Mouse (Mus musculus): ENCODE data around the gene Padi2. TPM values are rescaled to one million over a fixed set of nuclear protein-coding genes. Genes with fewer than 3 reads are reported as not detected.

Gene Padi2
- total and polyA plus RNA-seq, 3 experiments, result 0.21 to 0.82 TPM; not detected in 1

GRCm38 (mm10) chr4:140878655-140879054, 27.5 kb upstream of the Padi2 start:
- H3K27me3 ChIP-seq (ENCODE audit: insufficient read depth, low read length), result peaks cover 3% of the 10 kb centered on the region; the same call in 1 of the 2 replicates
- DNase-seq (ENCODE audit: low spot score) (no peak), ATAC-seq (ENCODE audit: extremely low read depth, insufficient number of reproducible peaks, low FRiP score, poor library complexity, severe bottlenecking) (no peak)
- no peak overlapping the region for H3K4me3 ChIP-seq (ENCODE audit: low read depth, low read length)
- TF ChIP-seq TAL1 (conservative IDR thresholded peaks at IDR 0.05; ENCODE audit: low read depth, low read length) (no peak), GATA1 (IDR thresholded peaks at IDR 0.05; ENCODE audit: borderline replicate concordance, low read length) (no peak), CTCF (IDR thresholded peaks at IDR 0.05; ENCODE audit: low read depth, low read length) (no peak)
- peaks cover 8% of the 10 kb centered on the region for H3K9me3 ChIP-seq (replicated peaks)
- no peaks in the 10 kb centered on the region for H3K4me1 ChIP-seq (ENCODE audit: insufficient read depth, low read depth, low read length)
- no peaks in the 10 kb centered on the region for H3K36me3 ChIP-seq (replicated peaks)

GRCm38 (mm10) chr4:140879116-140879515, 27.0 kb upstream of the Padi2 start:
- Histone ChIP-seq H3K4me1 (ENCODE audit: insufficient read depth, low read depth, low read length) (no peaks in the 10 kb centered on the region), H3K27me3 (ENCODE audit: insufficient read depth, low read length) (peaks cover 3% of the 10 kb centered on the region; the same call in 1 of the 2 replicates), H3K9me3 (replicated peaks) (peaks cover 8% of the 10 kb centered on the region), H3K36me3 (replicated peaks) (no peaks in the 10 kb centered on the region), H3K4me3 (ENCODE audit: low read depth, low read length) (no peak overlapping the region)
- ATAC-seq (ENCODE audit: extremely low read depth, insufficient number of reproducible peaks, low FRiP score, poor library complexity, severe bottlenecking), result no peak
- no peak for DNase-seq (ENCODE audit: low spot score)
- TF ChIP-seq CTCF (IDR thresholded peaks at IDR 0.05; ENCODE audit: low read depth, low read length), result no peak
- TF ChIP-seq POLR2AphosphoS5 (IDR thresholded peaks at IDR 0.05; ENCODE audit: insufficient replicate concordance, low read depth, low read length), result no peak
- no peak for TF ChIP-seq GATA2 (IDR thresholded peaks at IDR 0.05; ENCODE audit: borderline replicate concordance, low read depth, low read length)
- TF ChIP-seq GATA1 (IDR thresholded peaks at IDR 0.05; ENCODE audit: borderline replicate concordance, low read length), result no peak
- no peak for TF ChIP-seq TAL1 (conservative IDR thresholded peaks at IDR 0.05; ENCODE audit: low read depth, low read length)

GRCm38 (mm10) chr4:140879739-140880138, 26.4 kb upstream of the Padi2 start:
- Histone ChIP-seq H3K4me3 (ENCODE audit: low read depth, low read length) (no peak overlapping the region), H3K27me3 (ENCODE audit: insufficient read depth, low read length) (peaks cover 3% of the 10 kb centered on the region; the same call in 1 of the 2 replicates), H3K4me1 (ENCODE audit: insufficient read depth, low read depth, low read length) (no peaks in the 10 kb centered on the region), H3K9me3 (replicated peaks) (peaks cover 9% of the 10 kb centered on the region), H3K36me3 (replicated peaks) (no peaks in the 10 kb centered on the region)
- no peak for DNase-seq (ENCODE audit: low spot score)
- no peak for ATAC-seq (ENCODE audit: extremely low read depth, insufficient number of reproducible peaks, low FRiP score, poor library complexity, severe bottlenecking)
- TF ChIP-seq CTCF (IDR thresholded peaks at IDR 0.05; ENCODE audit: low read depth, low read length) (no peak), POLR2AphosphoS5 (IDR thresholded peaks at IDR 0.05; ENCODE audit: insufficient replicate concordance, low read depth, low read length) (no peak), TAL1 (conservative IDR thresholded peaks at IDR 0.05; ENCODE audit: low read depth, low read length) (no peak), GATA1 (IDR thresholded peaks at IDR 0.05; ENCODE audit: borderline replicate concordance, low read length) (no peak), GATA2 (IDR thresholded peaks at IDR 0.05; ENCODE audit: borderline replicate concordance, low read depth, low read length) (no peak)

GRCm38 (mm10) chr4:140880207-140880606, 25.9 kb upstream of the Padi2 start:
- peaks cover 10% of the 10 kb centered on the region for H3K9me3 ChIP-seq (replicated peaks)
- DNase-seq (ENCODE audit: low spot score) (no peak), ATAC-seq (ENCODE audit: extremely low read depth, insufficient number of reproducible peaks, low FRiP score, poor library complexity, severe bottlenecking) (no peak)
- TF ChIP-seq CTCF (IDR thresholded peaks at IDR 0.05; ENCODE audit: low read depth, low read length) (no peak), TAL1 (conservative IDR thresholded peaks at IDR 0.05; ENCODE audit: low read depth, low read length) (no peak), POLR2AphosphoS5 (IDR thresholded peaks at IDR 0.05; ENCODE audit: insufficient replicate concordance, low read depth, low read length) (no peak), GATA1 (IDR thresholded peaks at IDR 0.05; ENCODE audit: borderline replicate concordance, low read length) (no peak), GATA2 (IDR thresholded peaks at IDR 0.05; ENCODE audit: borderline replicate concordance, low read depth, low read length) (no peak)
- H3K36me3 ChIP-seq (replicated peaks), result no peaks in the 10 kb centered on the region
- H3K4me1 ChIP-seq (ENCODE audit: insufficient read depth, low read depth, low read length), result no peaks in the 10 kb centered on the region
- H3K4me3 ChIP-seq (ENCODE audit: low read depth, low read length), result no peak overlapping the region
- peaks cover 3% of the 10 kb centered on the region; the same call in 1 of the 2 replicates for H3K27me3 ChIP-seq (ENCODE audit: insufficient read depth, low read length)

GRCm38 (mm10) chr4:140881026-140881670, 25.0 kb upstream of the Padi2 start:
- H3K4me1 ChIP-seq (ENCODE audit: insufficient read depth, low read depth, low read length), result no peaks in the 10 kb centered on the region
- H3K27me3 ChIP-seq (ENCODE audit: insufficient read depth, low read length), result peaks cover 3% of the 10 kb centered on the region; the same call in 1 of the 2 replicates
- TF ChIP-seq CTCF (IDR thresholded peaks at IDR 0.05; ENCODE audit: low read depth, low read length), result no peak
- no peak for TF ChIP-seq TAL1 (conservative IDR thresholded peaks at IDR 0.05; ENCODE audit: low read depth, low read length)
- TF ChIP-seq POLR2AphosphoS5 (IDR thresholded peaks at IDR 0.05; ENCODE audit: insufficient replicate concordance, low read depth, low read length), result no peak
- no peak for TF ChIP-seq GATA2 (IDR thresholded peaks at IDR 0.05; ENCODE audit: borderline replicate concordance, low read depth, low read length)
- no peak for TF ChIP-seq GATA1 (IDR thresholded peaks at IDR 0.05; ENCODE audit: borderline replicate concordance, low read length)
- H3K9me3 ChIP-seq (replicated peaks), result peaks cover 10% of the 10 kb centered on the region
- DNase-seq (ENCODE audit: low spot score), result no peak
- no peaks in the 10 kb centered on the region for H3K36me3 ChIP-seq (replicated peaks)
- H3K4me3 ChIP-seq (ENCODE audit: low read depth, low read length), result no peak overlapping the region
- no peak for ATAC-seq (ENCODE audit: extremely low read depth, insufficient number of reproducible peaks, low FRiP score, poor library complexity, severe bottlenecking)

- no peak for TF ChIP-seq POLR2AphosphoS5 (IDR thresholded peaks at IDR 0.05; ENCODE audit: insufficient replicate concordance, low read depth, low read length)
- TF ChIP-seq TAL1 (conservative IDR thresholded peaks at IDR 0.05; ENCODE audit: low read depth, low read length), result no peak
- TF ChIP-seq CTCF (IDR thresholded peaks at IDR 0.05; ENCODE audit: low read depth, low read length), result no peak
- TF ChIP-seq GATA1 (IDR thresholded peaks at IDR 0.05; ENCODE audit: borderline replicate concordance, low read length), result no peak
- no peak for TF ChIP-seq GATA2 (IDR thresholded peaks at IDR 0.05; ENCODE audit: borderline replicate concordance, low read depth, low read length)
- Histone ChIP-seq H3K36me3 (replicated peaks) (no peaks in the 10 kb centered on the region), H3K4me3 (ENCODE audit: low read depth, low read length) (no peak overlapping the region), H3K27me3 (ENCODE audit: insufficient read depth, low read length) (peaks cover 3% of the 10 kb centered on the region; the same call in 1 of the 2 replicates), H3K4me1 (ENCODE audit: insufficient read depth, low read depth, low read length) (no peaks in the 10 kb centered on the region), H3K9me3 (replicated peaks) (peaks cover 10% of the 10 kb centered on the region)
- DNase-seq (ENCODE audit: low spot score) (no peak), ATAC-seq (ENCODE audit: extremely low read depth, insufficient number of reproducible peaks, low FRiP score, poor library complexity, severe bottlenecking) (no peak)
Measured at GRCm38 (mm10) chr4:140881771-140882170, 24.4 kb upstream of the Padi2 start.

Measured in G1E (cell line).